Mouse (Mus musculus) liver, embryonic 11.5 days (tissue): Measurements from ENCODE around the gene Spry1. TPM values are rescaled to one million over a fixed set of nuclear protein-coding genes. Genes with fewer than 3 reads are reported as not detected.

Experiments used
- ATAC-seq: fragments of 200-750 bp; cut with Nextera tagmentation; replicated peaks from 2 replicates; pipeline ENCODE4 v1.8.0; 2017; ENCODE audit warnings: moderate number of reproducible peaks, mild to moderate bottlenecking, moderate TSS enrichment, moderate library complexity; ENCODE audit not compliant: low FRiP score
- DNase-seq: peaks from one replicate; pipeline ENCODE4 v3.0.0-alpha.2; 2017; ENCODE audit warnings: low spot score
- H3K27ac ChIP-seq: fragments of 300-500 bp; sonication (generic); 2 replicates; pipeline ENCODE4 v1.5.1; 2014; ENCODE audit warnings: mild to moderate bottlenecking, low read depth, low read length, control low read depth
- H3K27me3 ChIP-seq: fragments of 300-500 bp; sonication (generic); replicated peaks from 2 replicates; pipeline ENCODE4 v1.6.1; 2014; ENCODE audit warnings: low read length, mixed read lengths; ENCODE audit not compliant: control insufficient read depth, insufficient read depth
- H3K36me3 ChIP-seq: fragments of 300-500 bp; sonication (generic); 2 replicates; pipeline ENCODE4 v1.6.1; 2014; ENCODE audit warnings: mild to moderate bottlenecking, low read length, moderate library complexity, mixed read lengths; ENCODE audit not compliant: control insufficient read depth, insufficient read depth
- H3K4me1 ChIP-seq: fragments of 300-500 bp; sonication (generic); replicated peaks from 2 replicates; pipeline ENCODE4 v1.6.1; 2014; ENCODE audit warnings: low read length, mixed read lengths; ENCODE audit not compliant: control insufficient read depth, insufficient read depth
- H3K4me2 ChIP-seq: fragments of 300-500 bp; sonication (generic); 2 replicates; pipeline ENCODE4 v1.6.1; 2014; ENCODE audit warnings: mild to moderate bottlenecking, control low read depth, moderate library complexity
- H3K4me3 ChIP-seq: fragments of 300-500 bp; sonication (generic); 2 replicates; pipeline ENCODE4 v1.5.1; 2014; ENCODE audit warnings: low read depth, low read length, control low read depth
- H3K9ac ChIP-seq: fragments of 300-500 bp; sonication (generic); 2 replicates; pipeline ENCODE4 v1.6.1; 2014; ENCODE audit warnings: low read depth, low read length, control low read depth
- H3K9me3 ChIP-seq: fragments of 300-500 bp; sonication (generic); 2 replicates; pipeline ENCODE4 v1.6.1; 2016; ENCODE audit warnings: low read length, inconsistent platforms, mixed read lengths; ENCODE audit not compliant: control insufficient read depth
- WGBS: fragments of 180-500 bp; shearing (Covaris S2); extraction: QIAGEN DNeasy Blood & Tissue Kit; methylation state at CpG from one replicate; pipeline ENCODE4 v1.1.7; 2014; 5-methylcytosine and 5-hydroxymethylcytosine counted together
- polyA plus RNA-seq: library from polyadenylated mRNA; unstranded; fragments of >200 nt; fragmentation: Nextera tagmentation; extraction: Ambion mirVana; gene quantifications from 2 replicates; pipeline ENCODE4 v1.2.1, GENCODE M21; 2014

Spry1 gene
- polyA plus RNA-seq, 1 experiment from 2014 or later = 6.2 TPM

DNA sequence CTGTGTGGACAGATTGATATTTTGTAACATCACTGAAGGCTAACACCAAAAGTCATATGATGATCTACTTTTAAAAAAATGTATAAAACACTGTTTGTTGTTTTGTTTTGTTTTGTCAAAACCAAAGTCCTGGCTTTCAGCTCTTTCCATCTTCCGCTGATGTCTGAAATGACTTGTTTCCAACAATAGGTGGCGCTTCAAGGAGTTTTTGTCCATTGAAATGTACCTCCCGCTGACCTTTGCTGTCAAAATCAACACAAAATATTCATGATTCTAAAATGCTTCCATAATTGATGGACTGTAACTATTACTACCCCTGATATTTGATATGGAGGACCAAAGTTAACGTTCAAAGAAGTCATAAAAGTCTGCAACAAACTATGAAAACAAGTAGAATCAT, 5.1 kb upstream of the Spry1 start:
- no peak for ATAC-seq
- Histone ChIP-seq H3K9me3 (no peaks in the 10 kb centered on the region), H3K36me3 (no peaks in the 10 kb centered on the region), H3K9ac (no peak overlapping the region), H3K27me3 (no peaks in the 10 kb centered on the region), H3K4me3 (no peak overlapping the region), H3K4me2 (no peak overlapping the region), H3K27ac (no peak overlapping the region), H3K4me1 (no peaks in the 10 kb centered on the region; the same call in 1 of the 2 replicates)
- DNase-seq = no peak
- WGBS = 26% methylated on average over 4 of the region's 4 CpGs

DNA sequence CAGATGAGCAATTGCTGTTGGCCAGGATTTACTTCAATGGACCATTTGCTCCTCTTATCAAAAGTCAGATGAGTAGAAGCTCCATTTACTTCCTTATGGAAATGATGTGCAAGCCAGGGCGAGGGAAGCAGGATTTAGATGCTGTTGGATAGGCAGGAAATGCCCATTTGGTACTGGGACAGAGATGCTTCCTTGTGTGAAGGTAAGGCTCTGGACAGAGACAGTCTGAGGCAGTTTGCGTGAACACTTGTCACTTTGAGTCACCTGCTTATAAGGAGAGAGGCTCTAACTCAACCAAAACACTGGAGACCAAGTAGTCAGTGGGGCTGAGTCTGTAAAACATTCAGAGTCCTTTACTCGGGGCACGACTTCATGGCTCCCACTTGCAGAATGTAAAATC, 2.8 kb upstream of the Spry1 start:
- ATAC-seq (no peak), DNase-seq (no peak)
- 77% methylated on average over 4 of the region's 4 CpGs for WGBS
- no peak overlapping the region for H3K9ac ChIP-seq
- no peaks in the 10 kb centered on the region for H3K36me3 ChIP-seq
- H3K27ac ChIP-seq = no peak overlapping the region
- no peak overlapping the region for H3K4me3 ChIP-seq
- no peaks in the 10 kb centered on the region; the same call in 1 of the 2 replicates for H3K4me1 ChIP-seq
- H3K27me3 ChIP-seq = no peaks in the 10 kb centered on the region
- no peaks in the 10 kb centered on the region for H3K9me3 ChIP-seq
- H3K4me2 ChIP-seq = no peak overlapping the region

DNA sequence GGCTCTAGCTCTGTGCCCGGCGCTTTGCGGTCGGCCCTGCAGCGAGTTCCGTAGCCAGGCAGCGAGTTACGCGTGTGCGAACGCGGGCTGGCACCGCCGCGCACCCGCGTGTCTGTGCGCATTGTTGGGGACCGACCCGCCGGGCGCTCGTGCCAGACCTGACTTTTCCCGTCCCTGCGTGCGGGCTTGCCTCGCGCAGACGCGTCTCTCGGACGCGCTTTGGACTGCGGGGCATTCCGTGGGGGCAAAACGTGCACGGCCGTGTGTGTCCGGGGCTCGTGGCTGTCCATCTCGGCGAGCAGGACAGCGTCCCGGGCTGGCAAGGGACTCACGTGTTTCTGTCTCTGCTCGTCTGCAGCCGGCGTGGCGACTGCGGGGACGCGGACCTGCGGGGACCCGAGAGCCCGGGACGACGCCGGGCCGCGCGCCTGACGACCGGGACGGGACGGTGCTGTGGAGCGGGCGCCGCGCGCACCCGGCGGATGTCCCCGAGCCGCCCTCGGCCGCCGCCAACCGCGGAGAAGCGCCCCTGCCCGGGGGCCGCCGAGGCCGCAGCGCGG, 495 bp downstream of the Spry1 start:
- WGBS = under 1% methylated on average over 86 of the region's 86 CpGs
- ATAC-seq (peak; percentile 48), DNase-seq (no peak)
- no peaks in the 10 kb centered on the region for H3K9me3 ChIP-seq
- no peaks in the 10 kb centered on the region for H3K27me3 ChIP-seq
- peak overlapping the region; percentile 93 for H3K4me2 ChIP-seq
- peak overlapping the region; percentile 82 for H3K27ac ChIP-seq
- peak overlapping the region; percentile 84 for H3K9ac ChIP-seq
- H3K36me3 ChIP-seq = peaks cover 19% of the 10 kb centered on the region
- H3K4me3 ChIP-seq = peak overlapping the region; percentile 87
- H3K4me1 ChIP-seq = peaks cover 14% of the 10 kb centered on the region

DNA sequence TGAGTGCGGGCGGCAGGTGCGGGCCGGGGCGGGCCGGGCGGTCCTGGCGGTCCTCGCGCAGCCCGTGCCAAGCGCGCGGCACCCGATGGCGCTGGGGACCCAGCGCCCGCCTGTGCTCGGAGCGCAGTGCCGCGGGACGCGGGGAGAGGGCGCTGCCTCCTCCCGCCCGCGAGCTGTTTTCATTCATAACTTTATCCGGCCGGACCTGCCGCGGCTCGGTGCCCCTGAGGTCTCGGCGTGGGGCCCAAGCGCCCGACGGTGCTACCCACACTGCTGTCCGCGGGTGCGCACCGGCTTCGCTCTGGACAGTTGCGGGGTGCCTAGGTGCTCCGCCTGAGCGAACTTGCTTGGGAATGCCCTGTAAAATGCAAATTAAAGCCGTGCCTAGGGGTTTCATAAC, 1.1 kb downstream of the Spry1 start:
- DNase-seq (peak; percentile 73), ATAC-seq (peak; percentile 76)
- H3K9ac ChIP-seq = peak overlapping the region; percentile 84
- H3K4me2 ChIP-seq = peak overlapping the region; percentile 93
- H3K27ac ChIP-seq = peak overlapping the region; percentile 82; the same call in 1 of the 2 replicates
- peaks cover 19% of the 10 kb centered on the region for H3K36me3 ChIP-seq
- H3K4me1 ChIP-seq = peaks cover 14% of the 10 kb centered on the region
- H3K9me3 ChIP-seq = no peaks in the 10 kb centered on the region
- H3K4me3 ChIP-seq = peak overlapping the region; percentile 87
- WGBS = under 1% methylated on average over 46 of the region's 47 CpGs
- no peaks in the 10 kb centered on the region for H3K27me3 ChIP-seq

DNA sequence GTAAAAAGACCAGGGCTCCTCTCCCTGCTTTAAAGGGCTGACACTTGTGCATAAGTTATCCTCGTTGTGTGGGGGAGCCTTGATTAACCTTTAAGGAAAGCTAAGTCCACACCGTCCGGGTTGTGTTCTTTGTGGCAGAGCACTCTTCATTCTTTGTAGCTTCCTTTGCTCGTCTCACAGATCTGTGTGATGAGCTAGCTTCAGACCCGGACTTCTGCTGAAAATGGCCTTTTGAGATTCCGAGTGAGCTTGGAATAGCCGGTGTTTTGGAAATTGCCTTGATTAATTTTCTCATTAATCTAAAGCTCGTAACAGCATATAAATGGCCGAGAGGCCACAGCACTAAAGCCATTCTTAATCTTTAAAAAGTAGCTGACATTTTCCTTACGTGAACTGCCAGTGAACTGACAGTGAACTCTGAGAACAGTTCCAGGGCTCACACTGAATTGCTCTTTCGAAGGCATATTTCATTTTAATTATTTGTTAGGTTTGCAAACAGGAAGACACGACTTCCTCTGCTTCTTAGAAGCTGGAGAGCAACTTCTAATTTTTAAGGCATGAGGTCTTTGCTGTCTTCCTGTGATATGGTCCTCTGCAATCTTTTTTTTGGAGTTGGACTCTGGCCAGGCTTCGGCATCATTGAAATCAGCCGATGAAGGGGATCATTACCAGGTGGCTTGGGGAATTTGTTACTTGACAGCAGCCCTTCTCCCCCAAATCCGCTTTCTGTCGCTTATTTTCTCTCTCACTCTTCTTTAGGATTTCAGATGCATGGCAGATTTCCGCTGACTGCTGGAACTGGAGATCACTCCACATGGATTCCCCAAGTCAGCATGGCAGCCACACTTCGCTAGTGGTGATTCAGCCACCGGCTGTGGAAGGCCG, 2.3 kb downstream of the Spry1 start:
- Histone ChIP-seq H3K27ac (no peak overlapping the region), H3K4me3 (peak overlapping the region; percentile 87; the same call in 1 of the 2 replicates), H3K27me3 (no peaks in the 10 kb centered on the region), H3K9ac (no peak overlapping the region), H3K4me2 (peak overlapping the region; percentile 93), H3K4me1 (peaks cover 14% of the 10 kb centered on the region), H3K36me3 (peaks cover 19% of the 10 kb centered on the region), H3K9me3 (no peaks in the 10 kb centered on the region)
- ATAC-seq = no peak
- WGBS = 61% methylated on average over 20 of the region's 20 CpGs
- peak; percentile 31 for DNase-seq

DNA sequence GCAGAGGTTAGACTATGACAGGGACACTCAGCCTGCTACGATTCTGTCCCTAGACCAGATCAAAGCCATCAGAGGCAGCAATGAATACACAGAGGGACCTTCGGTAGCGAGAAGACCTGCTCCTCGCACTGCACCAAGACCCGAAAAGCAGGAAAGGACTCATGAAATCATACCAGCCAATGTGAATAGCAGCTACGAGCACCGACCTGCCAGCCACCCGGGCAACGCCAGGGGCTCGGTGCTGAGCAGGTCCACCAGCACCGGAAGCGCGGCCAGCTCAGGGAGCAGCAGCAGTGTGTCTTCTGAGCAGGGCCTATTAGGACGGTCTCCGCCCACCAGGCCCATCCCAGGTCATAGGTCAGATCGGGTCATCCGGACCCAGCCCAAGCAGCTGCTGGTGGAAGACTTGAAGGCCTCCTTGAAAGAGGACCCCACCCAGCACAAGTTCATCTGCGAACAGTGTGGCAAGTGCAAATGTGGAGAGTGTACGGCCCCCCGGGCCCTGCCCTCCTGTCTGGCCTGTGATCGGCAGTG, 3.0 kb downstream of the Spry1 start:
- Histone ChIP-seq H3K4me1 (peaks cover 14% of the 10 kb centered on the region), H3K4me3 (no peak overlapping the region), H3K9ac (no peak overlapping the region), H3K4me2 (no peak overlapping the region), H3K27me3 (no peaks in the 10 kb centered on the region), H3K36me3 (peaks cover 19% of the 10 kb centered on the region), H3K9me3 (no peaks in the 10 kb centered on the region), H3K27ac (no peak overlapping the region)
- ATAC-seq (no peak), DNase-seq (peak; percentile 30)
- WGBS = 91% methylated on average over 21 of the region's 21 CpGs

DNA sequence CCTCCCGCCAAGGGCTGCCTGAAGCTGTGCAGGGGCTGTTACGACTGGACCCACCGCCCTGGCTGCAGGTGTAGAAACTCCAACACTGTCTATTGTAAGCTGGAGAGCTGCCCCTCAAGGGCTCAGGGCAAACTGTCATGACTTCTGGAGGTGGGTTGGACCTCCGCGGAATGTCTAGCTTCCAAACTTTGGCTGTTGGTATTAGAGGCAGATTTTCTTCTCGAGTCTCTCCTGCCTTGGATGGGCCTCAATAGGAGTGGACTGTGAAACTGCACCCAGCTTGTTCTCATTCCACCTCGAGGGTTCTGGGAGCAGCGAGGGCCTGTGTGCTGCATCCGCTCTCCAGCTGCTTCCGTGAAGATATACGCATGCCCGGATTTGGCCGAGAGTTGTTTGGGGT, 3.7 kb downstream of the Spry1 start:
- Histone ChIP-seq H3K4me1 (peaks cover 15% of the 10 kb centered on the region), H3K9ac (no peak overlapping the region), H3K4me3 (no peak overlapping the region), H3K9me3 (no peaks in the 10 kb centered on the region), H3K27ac (no peak overlapping the region), H3K27me3 (no peaks in the 10 kb centered on the region), H3K36me3 (peaks cover 19% of the 10 kb centered on the region), H3K4me2 (no peak overlapping the region)
- WGBS = 94% methylated on average over 13 of the region's 13 CpGs
- DNase-seq = peak; percentile 28
- no peak for ATAC-seq

DNA sequence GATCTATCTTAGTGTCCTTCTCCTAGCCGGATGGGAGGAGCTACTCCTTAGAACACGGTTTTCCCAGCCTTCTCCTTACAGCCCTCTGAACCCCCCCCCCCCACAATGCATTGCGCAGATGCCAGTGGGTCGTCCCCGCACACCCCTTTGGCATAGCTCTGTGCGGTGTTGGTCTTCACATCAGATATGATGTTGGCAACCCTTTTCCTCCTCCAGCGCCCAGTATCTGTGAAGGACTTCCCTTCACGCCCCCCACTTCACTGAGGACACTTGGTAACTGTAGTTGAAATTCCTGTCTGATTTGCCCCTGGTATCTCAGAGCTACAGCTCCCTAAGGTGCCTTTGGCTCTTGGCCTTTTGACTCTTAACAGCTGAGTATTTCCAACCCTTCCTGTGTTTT, 4.2 kb downstream of the Spry1 start:
- Histone ChIP-seq H3K27me3 (no peaks in the 10 kb centered on the region), H3K27ac (no peak overlapping the region), H3K36me3 (peaks cover 19% of the 10 kb centered on the region), H3K9ac (no peak overlapping the region), H3K4me3 (no peak overlapping the region), H3K9me3 (no peaks in the 10 kb centered on the region), H3K4me1 (peaks cover 17% of the 10 kb centered on the region), H3K4me2 (no peak overlapping the region)
- WGBS = 78% methylated on average over 8 of the region's 8 CpGs
- DNase-seq (peak; percentile 27), ATAC-seq (no peak)
